Mouse (Mus musculus) T-helper 2 cell (primary cell): ENCODE results near the gene Dst.

Experiments
- in situ Hi-C: fragments of 300-600 bp; cut with MboI, MseI; formaldehyde crosslinking; loops from one replicate; pipeline ENCODE4 v1.15.1; 2025; ENCODE audit warnings: high pct_unique_total_duplicates

Gene Dst

DNA sequence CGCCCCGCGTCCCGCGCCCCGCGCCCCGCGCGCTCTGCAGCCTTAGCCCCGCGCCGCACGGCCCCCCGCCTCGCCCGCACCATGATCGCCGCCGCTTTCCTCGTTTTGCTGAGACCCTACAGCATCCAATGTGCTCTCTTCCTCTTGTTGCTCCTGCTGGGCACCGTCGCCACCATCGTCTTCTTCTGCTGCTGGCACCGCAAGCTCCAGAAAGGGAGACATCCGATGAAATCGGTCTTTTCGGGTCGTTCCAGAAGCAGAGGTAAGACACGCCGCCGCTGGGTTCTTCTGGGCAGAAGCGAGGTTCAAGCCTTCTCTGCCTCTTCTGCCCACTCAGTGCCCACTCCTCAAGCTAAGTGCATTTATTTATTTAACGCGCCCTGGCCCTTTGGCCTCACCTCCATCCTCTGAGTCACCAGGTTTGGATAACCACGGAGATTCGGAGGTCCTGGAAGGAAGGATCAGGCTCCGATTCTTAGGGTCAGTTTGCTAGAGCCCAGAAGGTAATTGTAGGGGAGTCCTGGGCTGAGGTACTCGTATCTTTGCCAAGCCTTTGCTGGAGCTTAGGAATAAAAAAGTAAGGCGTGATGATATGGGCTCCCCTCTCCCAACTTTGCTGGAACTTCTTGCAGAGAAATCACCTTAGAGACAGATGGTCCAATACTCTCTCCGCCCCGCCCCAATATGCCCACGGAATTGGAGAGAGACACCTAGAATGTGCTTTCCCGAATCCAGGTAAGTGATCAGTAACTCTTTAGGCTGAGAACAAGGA lies at the start of gene Dst:
Gene Dst (plus strand): TSS at position 35 of the 772 bp plus-strand sequence.
- in situ Hi-C loops, result no loop called here

DNA sequence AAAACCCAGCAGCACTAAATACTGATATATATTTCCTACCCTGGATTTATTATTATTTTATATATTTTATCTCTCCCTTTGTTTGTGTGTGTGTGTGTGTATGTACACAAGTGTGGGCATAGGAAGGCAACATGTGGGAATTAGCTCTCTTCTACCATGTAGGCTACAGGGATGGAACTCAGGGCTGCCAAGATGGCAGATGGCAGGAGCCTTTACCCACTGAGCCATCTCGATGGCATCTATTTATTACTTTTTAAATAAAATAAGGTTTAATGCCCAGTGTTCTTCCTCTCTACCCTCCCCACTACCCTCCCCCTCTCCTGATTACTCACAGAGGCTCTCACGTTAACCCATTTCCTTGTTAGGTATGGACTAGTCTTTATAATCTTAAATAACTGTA lies 39.0 kb upstream of the Dst start:
- in situ Hi-C loops, result no loop called here

- in situ Hi-C loops, result no loop called here
Observed at GRCm38 (mm10) chr1:33869437-33869836, 38.6 kb upstream of the Dst start.

DNA sequence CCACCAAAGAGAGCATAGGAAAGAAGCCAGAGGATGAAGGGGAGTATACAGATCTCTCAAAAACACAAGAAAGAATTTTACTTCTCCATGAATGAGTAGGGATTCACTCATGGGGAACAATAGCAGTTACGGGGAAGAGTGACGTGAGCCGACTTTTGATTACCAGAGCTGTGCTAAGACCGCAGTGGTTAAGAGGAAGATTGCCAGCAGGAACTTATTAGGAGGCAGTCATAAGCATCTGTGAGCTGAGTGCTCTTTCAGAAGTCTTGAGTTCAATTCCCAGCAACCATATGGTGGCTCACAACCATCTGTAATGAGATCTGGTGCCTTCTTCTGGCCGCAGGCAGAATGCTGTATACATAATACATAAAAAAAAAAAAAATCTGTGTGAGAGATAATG lies 34.5 kb upstream of the Dst start:
- in situ Hi-C loops, result no loop called here

DNA sequence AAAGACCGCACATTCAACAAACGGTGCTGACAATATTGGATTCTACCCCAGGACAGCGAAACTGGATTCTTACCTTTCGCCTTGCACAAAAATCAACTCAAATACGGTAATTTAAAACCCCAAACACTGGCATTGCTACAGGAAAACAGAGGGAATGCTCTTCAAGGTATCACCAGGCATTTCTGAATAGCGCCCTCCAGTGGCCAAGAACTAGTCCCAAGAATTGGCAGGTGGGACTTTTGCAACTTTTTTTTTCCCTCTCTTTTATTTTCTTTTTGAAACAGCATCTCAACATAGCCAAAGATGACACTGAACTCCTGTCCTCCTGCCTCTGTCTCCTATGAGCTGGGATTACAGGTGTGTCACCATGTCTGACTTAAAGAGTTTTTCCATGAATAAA lies 32.3 kb upstream of the Dst start:
- in situ Hi-C loops, result no loop called here

DNA sequence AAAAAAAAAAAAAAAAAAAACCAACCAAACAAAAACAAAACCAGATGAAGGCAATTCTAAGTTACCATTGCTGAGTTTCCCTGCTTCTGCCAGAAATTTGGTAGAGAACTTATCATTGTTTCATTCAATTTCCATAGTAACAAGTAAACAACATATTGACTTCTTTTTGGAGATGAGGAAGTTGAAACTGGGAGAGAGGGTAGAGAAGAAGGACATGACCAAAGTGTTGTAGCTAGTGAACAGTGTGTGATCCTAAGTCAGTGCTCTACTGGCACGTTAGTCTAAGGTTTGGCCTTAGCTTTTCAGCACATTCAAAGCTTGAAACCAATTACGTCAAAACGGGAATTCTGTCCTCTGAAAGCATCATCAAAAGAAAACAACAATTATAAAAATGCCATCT lies 31.6 kb upstream of the Dst start:
- in situ Hi-C loops, result no loop called here

GRCm38 (mm10) chr1:33878170-33878569 lies 29.9 kb upstream of the Dst start:
- in situ Hi-C loops, result no loop called here

GRCm38 (mm10) chr1:33883102-33883839 lies 24.8 kb upstream of the Dst start:
- in situ Hi-C loops, result no loop called here

GRCm38 (mm10) chr1:33892784-33893183 lies 15.2 kb upstream of the Dst start:
- in situ Hi-C loops, result loop anchor here (5.0 kb wide), 1 partner anchor 75 kb away; no protein-coding TSS in a partner anchor

DNA sequence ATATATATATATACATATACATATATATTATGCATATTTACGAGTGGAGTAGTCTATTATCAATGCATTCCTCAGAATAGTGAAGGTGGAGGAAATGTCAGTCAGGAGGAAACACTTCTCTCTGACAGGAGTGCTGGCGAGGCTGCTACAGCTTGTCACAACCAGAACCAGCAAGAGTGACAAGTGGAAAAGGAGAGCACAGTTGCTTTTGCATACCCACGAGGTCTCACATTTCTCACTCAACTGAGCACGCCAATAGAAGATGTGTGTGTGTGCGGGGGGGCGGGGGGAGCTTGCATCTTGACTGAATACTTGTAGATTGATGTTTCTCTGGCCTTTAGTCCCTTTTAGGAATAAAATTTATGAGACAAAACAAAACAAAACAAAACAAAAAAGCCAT lies 11.9 kb upstream of the Dst start:
- in situ Hi-C loops, result no loop called here

- in situ Hi-C loops, result no loop called here
Observed at GRCm38 (mm10) chr1:33896666-33897065, 11.4 kb upstream of the Dst start.

DNA sequence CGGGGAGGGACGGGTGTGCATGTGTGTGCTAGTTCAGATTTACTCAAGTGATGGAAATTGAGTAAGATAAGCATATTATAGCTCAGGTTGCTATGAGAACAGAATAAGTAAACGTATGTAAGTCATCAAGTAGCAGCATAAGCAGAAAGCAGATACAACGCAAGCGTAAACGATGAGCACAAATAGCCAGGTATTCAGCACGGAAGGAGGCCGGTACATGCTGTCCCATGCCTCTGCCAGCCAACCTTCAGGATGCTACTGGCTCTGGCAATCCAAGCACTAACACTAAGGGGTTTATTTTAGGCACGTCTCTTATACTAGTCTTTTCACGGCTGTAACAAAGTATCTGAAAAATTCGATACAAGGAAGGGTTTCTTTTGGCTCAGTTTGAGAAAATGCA lies 10.6 kb upstream of the Dst start:
- in situ Hi-C loops, result no loop called here

DNA sequence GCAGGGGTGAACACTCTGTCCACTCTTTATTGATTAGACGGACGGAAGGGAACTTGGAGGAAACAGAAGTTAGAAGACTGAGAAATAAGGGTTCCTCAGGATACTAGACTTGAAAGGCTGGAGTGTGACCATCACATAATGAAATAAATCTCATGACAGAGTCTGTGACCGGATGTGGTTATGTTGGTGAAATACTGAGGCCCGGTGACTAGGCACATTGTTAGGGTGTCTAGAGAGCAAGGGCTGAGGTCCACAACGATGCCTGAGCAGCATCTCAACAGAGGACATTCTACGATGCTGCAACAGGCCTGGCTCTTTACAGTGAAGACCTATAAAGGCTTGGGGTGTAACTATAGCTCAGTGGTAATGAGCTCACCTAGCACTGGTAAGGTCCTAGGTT lies 9.7 kb upstream of the Dst start:
- in situ Hi-C loops, result no loop called here

DNA sequence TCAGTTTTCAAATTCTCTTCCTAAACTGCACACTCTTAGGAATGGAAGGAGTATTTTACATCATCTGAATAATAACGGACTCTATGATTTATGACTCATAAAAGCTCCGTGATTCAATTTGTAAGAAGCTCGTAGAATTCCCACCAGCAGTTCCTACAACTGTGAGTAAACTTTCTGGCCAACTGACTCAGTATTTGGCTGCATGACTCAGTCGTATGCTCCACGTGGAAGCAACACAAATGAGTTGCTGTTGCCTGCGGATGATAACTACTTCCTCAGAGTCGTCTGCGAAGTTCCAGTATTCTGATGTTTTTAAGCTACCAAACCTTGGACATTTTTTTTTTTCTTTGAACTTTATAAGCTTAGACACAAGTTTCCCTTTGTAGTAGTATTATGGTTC lies 7.8 kb upstream of the Dst start:
- in situ Hi-C loops, result no loop called here

- in situ Hi-C loops, result no loop called here
Observed at GRCm38 (mm10) chr1:33903587-33903986, 4.4 kb upstream of the Dst start.

GRCm38 (mm10) chr1:33906216-33906615 lies 1.8 kb upstream of the Dst start:
- in situ Hi-C loops, result no loop called here

- in situ Hi-C loops, result no loop called here
Observed at GRCm38 (mm10) chr1:33906927-33907326, 1.1 kb upstream of the Dst start.

- in situ Hi-C loops, result no loop called here
Observed at GRCm38 (mm10) chr1:33907421-33908190, 419 bp upstream of the Dst start, which contains the start of gene Bend6. Gene Bend6 (minus strand): TSS chr1:33907816.

- in situ Hi-C loops, result no loop called here
Observed at GRCm38 (mm10) chr1:33911589-33911988, 3.6 kb downstream of the Dst start.

- in situ Hi-C loops, result no loop called here
Observed at GRCm38 (mm10) chr1:33916554-33916953, 8.5 kb downstream of the Dst start.

- in situ Hi-C loops, result no loop called here
Observed at GRCm38 (mm10) chr1:33922975-33923374, 14.9 kb downstream of the Dst start.

DNA sequence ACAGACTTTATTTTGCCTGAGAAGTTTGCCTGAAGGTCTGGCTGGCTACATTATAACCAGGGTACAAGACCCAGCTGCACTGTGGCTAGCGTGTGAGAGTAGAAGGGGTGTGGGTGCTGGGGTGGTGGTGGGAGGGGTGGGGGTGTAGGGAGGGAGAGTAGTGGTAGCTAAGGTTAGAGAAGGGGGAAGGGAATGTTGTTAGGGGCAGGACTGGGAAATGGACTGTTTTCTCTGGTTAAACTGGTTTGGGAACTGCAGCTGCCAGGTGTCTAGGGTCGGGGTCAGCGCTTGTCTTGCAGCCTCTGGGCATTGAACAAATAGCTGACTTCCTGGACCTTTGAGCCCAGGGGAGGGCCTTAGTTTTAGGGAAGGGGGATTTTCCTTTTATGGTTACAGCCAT lies 17.3 kb downstream of the Dst start:
- in situ Hi-C loops, result no loop called here
